Mouse (Mus musculus) ovary, postnatal 10 days (tissue): ENCODE measurements around the gene Gm11032.
"Not testable (repeated sequence)": the region's sequence is repeated elsewhere in the genome, so short reads cannot be mapped to it uniquely, and the experiment has no call there.

Experiments used
- DNase-seq: peaks from one replicate; pipeline ENCODE4 v3.0.0; 2022; ENCODE audit warnings: low spot score

The Gm11032 gene

DNA sequence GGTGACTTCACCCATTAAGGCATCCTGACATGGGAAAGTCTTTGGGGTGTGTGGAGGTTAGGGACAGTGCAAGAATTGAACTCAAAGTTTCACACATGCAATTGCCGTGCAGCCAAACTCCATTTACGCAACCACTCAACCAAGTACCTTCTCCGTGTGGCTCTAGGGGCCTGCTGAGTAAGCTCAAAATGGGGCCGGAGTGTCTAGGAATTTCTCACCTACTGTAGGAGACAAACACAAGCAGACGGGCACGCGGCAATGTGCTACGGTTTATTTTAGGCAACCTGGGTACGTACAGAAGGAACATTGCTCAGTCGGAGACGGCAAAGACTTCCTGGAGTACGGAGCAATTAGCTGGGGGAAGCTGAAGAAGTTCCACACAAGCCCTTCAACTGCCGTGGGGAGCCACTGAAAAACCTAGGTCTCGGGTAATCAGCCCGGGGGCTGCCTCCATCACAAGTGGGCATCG is at the start of gene Gm11032:
Gene Gm11032, plus strand, starts transcription at position 51 of the 469 bp plus-strand sequence.
- DNase-seq = no peak

GRCm38 (mm10) chr11:4571491-4571901 is 48.4 kb upstream of the Gm11032 start:
- DNase-seq = no peak

GRCm38 (mm10) chr11:4576090-4576732 is 43.7 kb upstream of the Gm11032 start:
- not testable (repeated sequence) for DNase-seq

GRCm38 (mm10) chr11:4577079-4577478 is 42.8 kb upstream of the Gm11032 start:
- no peak for DNase-seq

GRCm38 (mm10) chr11:4578682-4579081 is 41.2 kb upstream of the Gm11032 start:
- DNase-seq = no peak

DNA sequence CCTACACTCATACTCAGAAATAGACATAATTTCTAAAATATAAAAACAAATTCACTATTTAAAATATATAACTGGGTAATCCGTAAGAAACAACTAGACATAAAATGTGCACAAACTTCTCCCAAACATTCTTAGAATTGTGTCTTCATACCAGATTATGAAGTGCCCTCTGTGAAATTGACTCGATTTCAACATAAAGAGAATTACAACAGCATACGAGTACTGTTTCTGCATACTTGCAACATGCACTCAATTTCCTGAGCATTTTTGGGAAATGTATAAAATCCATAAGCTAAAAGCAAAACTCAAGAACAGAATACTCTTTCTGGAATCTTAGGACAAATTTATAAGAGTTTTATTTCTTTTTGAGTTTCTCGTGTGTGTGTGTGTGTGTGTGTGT is 28.1 kb upstream of the Gm11032 start:
- no peak for DNase-seq

GRCm38 (mm10) chr11:4593491-4593848 is 26.4 kb upstream of the Gm11032 start:
- no peak for DNase-seq

- DNase-seq = no peak
Measured at GRCm38 (mm10) chr11:4593849-4594607, 25.8 kb upstream of the Gm11032 start.

- peak; percentile 77 for DNase-seq
Measured at GRCm38 (mm10) chr11:4594608-4595500, 25.0 kb upstream of the Gm11032 start, which contains the start of gene Mtmr3. TSS of gene Mtmr3 (minus strand) at chr11:4594863.

DNA sequence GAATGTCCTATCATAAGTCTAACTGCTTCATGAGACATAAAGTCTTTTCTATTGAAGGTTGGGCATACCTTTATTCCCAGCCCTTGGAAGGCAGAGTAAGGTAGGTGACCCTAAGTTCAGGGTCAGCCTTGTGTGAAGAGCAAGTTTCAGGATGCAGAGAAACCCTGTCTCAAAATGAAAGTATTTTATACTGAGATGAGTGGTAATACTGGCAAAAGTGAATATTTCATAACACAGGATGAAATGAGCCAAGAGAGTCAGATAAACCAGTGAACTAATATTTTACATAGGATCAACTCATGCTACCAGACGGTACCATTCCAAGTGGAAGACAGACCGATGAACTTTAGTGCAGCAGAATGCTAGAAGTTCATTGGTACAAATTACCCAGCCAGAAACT is 21.5 kb upstream of the Gm11032 start:
- DNase-seq = no peak

DNA sequence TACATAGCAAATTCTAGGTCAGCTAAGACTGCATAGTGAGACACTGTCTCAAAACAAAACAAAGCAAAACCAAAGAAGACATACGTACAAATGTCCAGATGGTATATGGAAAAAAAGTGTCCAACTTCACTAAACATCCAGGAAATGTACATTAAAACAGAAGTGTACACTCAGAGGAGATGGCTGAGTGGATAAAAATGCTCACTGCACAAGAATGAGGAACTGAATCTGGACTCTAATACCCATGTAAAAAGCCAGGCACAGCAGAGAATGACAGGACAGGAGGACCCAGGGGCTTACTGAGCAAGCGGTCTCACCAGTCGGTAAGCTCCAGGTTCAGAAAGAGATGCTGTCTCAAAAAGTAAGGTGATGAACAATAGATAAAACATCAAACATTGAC is 20.0 kb upstream of the Gm11032 start:
- no peak for DNase-seq

DNA sequence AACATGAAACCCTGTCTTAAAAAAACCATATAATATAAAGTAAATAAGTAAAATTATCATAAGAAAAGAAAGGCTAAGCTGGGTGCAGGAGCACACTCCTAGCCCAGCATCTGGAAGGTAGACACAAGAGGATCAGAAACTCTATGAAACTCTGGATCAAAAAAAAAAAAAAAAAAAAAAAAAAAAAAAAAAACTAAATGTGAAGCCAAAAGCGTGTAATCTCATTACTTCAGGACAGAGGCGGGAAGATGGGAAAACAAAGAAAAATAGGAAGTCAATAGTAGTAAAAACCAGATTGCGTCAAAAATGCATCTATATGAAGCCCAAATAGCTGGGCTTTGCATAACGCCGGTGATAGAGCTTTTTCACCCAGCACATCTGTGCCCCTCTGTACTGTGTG is 18.0 kb upstream of the Gm11032 start:
- DNase-seq = no peak

GRCm38 (mm10) chr11:4602691-4603441 is 17.0 kb upstream of the Gm11032 start:
- DNase-seq = no peak

DNA sequence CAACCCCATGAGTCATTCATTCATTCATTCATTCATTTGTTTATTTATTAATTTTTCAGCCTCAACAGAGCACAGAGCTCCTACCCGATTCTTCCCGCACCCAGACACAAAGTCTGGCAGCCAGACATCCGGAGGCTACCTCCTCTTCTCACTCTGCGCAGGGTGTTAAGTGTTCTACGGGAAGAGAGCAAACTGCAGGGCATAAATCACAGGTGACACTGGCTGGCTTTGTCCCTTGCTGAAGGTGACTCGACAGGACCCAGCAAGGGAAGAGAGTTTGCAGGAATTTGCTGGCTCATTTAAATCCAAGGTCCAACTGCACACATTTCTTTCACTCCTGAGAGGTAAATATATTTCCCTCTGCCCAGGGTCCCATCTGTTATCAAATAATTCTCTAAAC is 15.4 kb upstream of the Gm11032 start:
- DNase-seq = no peak

DNA sequence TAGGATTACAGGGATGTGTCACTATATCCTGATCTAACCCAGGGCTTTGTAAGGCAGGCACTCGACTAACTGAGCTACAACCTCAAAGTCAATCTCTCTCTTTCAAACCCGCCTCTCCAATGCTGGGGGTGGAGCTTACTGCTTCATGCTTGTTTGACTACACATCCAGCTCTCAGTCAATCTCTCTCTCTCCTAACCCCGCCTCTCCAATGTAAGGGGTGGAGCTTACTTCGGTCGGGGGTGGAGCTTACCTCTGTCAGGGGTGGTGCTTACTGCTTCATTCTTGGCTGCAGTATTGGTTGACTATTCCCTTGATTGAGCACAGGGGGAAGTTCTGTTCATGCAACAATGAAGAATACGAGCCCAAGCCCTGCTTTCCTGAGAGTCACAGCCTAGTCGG is 14.5 kb upstream of the Gm11032 start:
- no peak for DNase-seq

- DNase-seq = no peak
Measured at GRCm38 (mm10) chr11:4606541-4606940, 13.3 kb upstream of the Gm11032 start.

GRCm38 (mm10) chr11:4611904-4612303 is 8.0 kb upstream of the Gm11032 start:
- no peak for DNase-seq

GRCm38 (mm10) chr11:4620501-4621108 is 738 bp downstream of the Gm11032 start:
- no peak for DNase-seq

- DNase-seq = no peak
Measured at GRCm38 (mm10) chr11:4621866-4622265, 2.0 kb downstream of the Gm11032 start.

GRCm38 (mm10) chr11:4622442-4622986 is 2.6 kb downstream of the Gm11032 start:
- DNase-seq = no peak

- DNase-seq = no peak
Measured at GRCm38 (mm10) chr11:4622997-4623396, 3.1 kb downstream of the Gm11032 start.
